Mouse (Mus musculus) right cerebral cortex, postnatal 36 days (tissue): ENCODE measurements around the gene Pax8.

Experiments used
- DNase-seq, 2 experiments: peaks; one replicate each; pipeline ENCODE4 v3.0.0; 2022; ENCODE audit warnings: low spot score in 2 of 2, mixed read lengths in 1 of 2

The Pax8 gene

DNA sequence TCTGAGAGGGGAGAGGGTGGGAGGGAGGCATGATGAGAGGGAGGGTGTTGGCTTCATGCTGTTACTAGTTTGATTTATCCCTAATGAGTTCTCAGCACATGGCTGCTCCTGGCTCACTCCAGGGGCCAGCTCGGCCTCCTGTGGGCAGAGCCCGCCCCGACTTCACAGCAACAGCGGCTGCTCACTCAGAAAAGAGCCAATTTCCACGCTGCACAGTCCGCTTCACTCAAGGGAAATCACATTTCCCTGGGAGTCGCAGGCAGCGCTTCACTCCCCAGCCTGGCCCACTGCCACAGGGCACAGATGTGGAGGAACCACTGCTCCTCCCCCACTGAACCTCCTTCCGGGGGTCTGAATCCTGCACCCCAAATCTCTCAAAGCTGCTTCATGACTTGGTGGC, 58.7 kb downstream of the Pax8 start:
- DNase-seq: no peak

DNA sequence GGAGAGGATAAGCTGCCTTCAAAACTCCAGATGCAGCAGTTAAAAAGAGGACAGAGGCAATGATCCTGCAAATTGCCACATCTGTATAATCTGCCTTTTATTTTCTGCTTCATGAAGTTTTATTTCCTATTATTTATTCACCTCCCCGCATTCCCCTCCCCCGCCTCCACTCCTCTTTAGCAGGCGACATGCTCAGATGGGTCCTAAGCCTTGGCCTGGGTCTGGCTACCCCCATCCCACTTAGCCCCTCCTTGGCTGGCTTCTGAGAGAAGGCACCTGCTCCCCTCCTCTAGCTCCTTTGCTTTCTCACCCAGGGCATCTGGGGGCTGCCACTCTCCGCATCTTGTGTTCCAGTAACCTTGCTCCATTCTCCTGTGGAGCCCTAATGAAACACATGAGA, 61.7 kb downstream of the Pax8 start:
- no peak for DNase-seq

DNA sequence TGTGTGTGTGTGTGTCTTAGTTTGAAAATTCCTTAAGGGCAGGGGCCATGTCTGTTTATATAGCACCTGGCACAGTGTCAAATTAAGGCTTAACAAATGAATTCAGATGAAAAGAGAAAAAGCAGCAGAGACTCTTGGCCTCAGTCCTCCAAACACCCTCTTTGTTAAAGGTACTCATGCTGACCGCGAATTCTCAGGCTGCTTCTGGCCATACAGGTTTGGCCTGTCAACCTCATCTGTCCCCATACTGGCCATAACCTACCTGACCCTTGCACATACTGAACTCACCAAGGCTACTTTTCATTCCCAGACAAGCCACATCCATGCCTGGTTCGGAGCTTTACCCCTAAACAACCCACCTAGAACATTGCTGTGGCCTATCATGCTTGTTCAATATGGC, 62.2 kb downstream of the Pax8 start:
- no peak for DNase-seq

DNA sequence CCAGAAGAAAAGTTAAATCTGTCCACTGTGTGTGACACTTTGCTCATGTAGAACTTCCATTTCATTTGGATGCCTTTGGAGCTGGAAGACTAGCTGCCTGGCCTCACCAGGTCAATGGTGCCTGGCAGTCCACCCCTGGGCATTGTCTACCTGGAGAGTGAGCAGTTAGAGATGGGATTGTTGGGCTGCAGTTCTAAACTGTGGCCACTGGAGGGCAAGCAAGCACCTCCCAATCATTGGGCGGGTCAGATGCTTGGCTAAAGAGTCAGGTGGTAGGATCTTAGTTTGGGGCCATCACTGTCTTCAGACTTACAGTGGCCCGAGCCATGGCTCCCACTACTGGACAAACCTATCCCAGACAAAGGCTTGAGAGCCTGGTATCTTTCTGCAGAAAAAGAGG, 66.2 kb downstream of the Pax8 start:
- peak; percentile 14 to 20 for DNase-seq

DNA sequence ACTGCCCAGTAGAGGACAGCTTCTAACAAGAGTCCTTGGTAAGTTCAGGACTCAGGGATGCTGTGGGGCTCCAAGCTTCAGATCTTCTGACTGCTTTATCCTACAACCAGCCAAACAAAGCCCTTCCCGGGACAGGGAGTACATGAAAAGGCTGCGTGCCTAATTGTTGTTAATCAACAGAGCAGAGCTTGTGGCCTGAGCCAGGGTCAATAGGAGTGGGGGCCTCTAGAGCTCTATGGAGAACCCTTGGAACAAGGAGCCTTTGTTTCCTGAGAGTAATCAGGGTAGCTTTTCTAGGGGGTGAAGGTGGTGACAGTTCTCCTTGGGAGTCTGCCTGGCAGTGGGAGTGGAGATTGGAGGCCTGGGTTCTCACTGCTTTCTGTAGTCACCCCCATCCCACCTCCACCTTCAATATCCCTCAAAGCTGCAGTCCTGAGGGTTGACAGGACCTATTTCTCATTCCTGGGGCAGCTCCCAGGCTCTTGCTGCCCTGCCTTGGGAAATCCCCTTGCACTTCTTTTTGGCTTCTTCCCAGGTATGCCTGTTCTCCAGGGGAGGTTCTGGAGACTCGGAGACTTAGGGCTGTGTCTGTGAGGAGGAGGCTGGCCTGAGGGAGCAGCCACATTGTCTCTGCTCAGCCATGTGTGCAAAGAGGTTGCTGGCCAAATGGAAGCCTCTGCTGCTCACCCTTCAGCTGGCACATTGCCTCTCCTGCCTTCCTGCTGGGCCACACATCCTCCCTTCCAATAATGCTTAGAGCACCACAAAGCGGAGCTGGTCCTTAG, 67.5 kb downstream of the Pax8 start:
- no peak for DNase-seq

DNA sequence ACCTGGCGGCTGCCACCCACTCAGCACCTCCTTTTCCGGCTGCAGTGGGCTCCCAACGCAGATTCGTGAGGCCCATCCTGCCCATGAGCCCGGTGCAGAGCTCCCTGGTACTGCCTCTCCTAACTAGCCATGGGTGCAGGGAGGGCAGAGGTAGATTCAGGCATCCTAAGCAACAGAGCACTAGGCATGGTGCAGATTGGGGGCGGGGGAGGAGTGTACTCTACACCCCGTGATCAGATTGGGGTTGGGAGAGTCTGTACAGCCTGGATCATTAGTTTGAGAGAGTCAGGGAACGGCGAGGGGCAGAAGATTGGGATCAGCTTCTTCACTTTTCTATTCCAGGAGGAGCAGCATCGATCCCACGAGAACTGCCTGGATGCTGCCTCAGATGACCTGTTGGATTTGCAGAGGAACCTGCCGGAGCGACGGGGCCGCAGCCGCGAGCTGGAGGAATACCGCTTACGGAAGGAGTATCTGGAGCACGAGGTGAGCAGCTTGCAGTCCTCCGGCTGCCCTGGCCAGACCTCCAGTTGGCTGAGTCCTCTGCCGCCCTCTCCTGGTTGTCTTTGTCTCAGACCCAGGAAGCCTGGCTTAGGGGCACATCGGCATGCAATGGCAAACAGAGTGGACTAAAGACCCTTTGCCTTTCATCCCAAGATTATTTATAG, 69.9 kb downstream of the Pax8 start:
- DNase-seq: peak in 1 of 2 experiments; percentile 20

DNA sequence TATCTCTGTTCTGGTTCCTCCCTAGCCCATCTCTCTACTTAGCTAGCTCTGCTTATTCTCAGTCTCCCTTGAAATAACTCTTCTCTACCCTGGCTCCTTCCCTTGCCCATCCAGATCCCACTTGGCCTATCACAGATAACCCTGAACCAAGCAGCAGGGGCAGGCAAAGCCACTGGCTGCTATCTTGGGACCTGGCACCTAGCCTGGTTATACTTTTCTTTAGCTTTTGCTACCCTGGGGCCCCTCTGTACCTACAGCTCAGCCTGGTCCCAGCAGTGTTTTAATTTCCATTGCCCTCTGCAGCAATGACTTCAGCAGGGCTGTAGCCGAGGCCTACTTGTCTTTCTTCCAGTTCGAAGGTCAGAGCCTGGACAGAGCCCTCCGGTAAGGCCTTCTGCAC, 74.7 kb downstream of the Pax8 start:
- DNase-seq: no peak

DNA sequence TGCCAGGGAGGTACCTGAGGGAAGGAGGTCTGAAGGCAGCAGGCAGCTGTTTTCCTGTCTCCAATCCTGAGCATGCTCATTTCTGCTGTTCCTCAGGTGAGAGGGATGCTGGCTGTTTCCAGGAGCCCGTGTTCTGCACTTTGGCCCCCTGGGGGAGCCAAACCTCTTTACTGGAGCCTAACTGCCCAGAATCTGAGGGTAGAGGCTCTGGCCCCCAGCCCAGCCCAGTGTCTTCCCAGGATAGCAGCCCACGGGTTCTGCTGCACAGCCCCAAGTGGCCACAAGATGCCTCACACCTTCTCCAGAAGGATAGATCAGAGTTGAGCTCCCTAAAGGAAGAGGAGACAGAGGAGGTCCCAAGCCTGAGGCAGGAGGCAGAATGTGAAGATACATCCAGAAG, 78.3 kb downstream of the Pax8 start:
- no peak for DNase-seq

DNA sequence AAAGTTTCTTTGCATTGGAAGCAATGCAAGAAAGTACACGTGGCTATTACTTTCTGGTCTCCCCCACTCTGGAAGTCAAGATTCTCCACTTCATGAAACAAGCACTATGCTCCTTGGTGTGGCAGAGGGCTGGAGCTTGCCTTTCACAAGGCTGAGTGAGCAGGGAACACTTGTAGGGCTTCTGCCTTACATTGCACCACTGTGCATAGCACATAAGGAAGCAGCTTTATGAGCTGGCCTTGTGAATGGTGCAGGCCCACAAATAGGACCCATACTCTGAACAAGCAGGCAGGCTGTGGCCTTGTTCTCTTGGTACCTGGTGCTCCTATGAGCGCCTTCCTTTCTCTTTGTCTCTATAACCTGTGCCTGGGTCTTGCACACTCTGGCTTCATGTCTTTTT, 82.1 kb downstream of the Pax8 start:
- DNase-seq: no peak

DNA sequence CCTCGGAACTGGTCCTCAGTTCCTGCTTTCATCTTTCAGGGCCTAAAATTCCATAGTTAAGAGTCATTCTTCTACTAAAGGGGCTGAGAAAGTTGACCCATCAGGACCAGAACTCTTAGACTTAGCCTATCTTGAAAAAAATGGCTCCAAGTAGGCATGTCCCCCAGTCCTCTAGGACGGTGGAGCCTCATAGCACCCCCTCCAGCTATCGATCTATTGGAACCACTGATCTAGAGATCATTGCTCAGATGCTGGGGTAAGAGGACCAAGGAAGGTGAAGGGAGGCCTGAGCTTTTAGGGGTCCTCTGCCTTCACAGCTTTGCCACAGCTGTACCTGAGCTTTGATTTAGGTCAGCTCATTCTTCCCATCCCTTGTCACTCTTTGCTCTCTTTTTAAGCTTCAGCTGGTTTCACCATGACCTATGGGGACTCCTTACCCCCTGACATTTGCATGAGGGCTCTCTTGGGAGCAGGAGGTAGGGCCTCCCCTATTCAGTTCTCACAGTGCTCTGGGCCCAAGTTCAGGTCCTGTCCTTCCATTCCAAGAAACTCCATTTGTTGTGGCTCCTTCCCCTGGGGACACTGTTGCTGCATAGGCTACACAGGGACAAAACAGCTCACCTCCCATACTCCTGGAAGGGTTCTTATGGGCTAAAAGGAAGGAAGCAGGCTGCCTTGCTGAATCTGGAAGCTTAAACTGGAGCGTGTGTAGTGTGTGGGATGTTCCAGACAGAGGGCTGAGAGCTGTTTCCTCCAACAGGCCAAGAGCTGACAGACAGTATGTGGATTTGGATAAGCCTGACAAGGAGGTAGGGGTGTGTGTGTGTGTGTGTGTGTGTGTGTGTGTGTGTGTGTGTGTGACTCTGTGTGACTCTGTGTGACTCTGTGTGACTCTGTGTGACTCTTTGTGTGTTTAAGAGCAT, 87.8 kb downstream of the Pax8 start:
- DNase-seq: peak; percentile 23 to 50

DNA sequence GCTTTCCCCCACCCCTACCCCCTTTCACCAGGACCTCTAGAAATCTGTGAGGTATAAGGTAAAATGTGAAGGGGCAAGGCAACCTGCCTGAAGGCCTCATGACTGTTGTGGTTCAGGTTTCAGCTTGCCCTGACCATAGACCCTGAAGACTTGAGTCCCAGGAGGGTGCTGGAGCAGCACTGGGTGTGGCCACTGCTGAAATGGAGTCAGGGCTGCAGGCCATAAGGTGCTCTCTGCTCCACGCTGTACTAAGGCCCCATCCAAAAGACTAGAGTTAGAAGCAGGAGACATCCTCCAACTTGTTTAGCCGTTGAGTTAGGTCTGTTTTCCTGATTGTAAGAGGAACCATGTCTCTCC, 88.5 kb downstream of the Pax8 start:
- no peak for DNase-seq

DNA sequence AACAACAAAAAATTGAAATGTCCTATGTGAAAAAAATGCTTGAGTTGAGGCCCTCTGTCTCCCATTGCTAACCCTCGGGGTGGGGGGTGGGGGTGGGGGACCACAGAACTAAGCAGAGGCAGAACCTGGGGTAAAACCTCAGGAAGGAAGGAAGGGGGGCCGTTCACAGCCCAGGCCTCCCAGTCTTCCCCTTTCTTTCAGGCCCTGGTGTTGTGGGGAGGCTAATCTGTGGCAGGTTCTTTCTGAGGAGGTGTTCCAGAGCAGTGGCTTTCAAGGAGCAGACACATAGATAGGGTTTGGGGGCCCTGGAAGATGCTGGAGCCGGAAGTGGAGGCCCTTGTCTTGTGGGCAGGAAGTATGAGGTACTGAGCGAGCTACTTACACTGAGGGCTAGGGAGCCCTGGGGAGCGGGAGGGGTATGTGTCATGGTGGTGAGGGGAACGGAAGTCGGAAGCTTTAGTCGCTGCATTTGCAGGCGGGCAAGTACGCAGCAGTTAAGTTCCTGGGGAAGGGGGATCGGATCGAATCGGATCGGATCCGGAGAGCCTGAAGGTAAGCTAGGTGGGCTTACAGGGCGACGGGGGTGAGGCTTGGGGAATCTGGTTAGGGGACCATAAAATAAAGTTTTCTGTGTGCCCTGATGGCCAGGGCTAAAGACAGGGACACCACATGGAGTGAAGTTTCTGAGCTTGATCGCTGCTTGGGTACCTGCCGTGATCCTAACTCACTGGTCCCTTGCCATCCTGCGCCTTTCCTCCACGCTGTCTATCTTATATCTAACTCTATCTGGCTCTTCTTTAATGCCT, 89.0 kb downstream of the Pax8 start:
- DNase-seq: no peak

DNA sequence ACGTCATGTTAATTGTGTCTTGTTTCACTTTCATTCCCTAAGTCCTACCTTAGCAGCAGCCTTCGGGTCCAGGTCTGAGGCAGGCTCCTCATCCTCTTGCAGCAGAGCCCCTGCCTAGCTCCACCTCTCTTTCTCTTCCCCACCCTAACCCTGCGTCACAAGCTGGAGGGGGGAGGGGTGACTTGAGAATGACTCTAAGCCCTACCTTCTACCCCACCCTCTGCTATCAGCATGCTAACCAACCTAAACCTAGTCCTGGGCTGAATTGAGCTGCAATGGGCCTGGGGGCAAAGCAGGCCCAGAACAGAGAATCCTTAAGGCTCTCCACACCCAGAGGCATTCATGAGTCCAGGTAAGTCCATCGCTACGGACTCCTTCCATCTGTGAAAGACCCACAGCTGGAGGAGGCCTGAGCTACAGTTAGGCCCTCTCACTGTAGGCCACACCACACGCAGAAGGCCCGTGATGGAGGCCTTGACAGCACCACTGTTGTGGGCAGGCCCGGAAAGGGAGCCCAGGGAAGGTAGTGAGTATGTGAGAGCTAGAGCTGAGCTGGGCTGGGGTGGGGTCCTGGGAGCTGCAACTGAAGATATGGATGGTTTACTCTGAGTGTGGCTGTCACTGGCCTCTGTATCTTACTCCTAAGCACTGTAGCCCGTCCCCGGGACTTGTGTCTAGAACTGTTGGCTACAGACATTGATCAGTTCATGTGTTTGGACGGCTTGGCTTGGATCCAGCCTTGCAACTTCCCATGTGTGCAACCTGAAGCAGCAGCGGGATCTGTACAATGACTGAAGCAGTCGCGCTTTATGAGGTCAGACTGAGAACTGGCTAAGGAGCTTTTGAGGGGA, 90.1 kb downstream of the Pax8 start:
- no peak for DNase-seq

DNA sequence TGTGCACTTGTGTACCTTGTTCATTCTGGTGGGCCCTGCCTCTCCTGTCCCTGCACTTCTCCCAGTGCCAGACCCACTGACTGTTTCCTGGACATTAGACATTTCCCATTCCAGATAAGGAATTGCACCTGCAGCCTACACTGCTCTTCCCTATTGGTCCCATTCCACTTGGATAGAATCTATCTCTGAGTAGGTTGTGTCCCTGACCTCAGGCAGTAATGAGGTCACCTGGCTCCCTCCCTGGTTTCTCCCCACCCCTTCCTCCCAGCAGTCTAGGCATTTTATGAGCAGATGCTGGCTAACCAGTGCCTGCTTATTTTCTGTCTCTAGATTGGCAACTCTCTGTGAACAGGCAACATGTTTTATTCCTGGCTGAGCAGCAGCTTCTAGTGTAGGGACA, 91.0 kb downstream of the Pax8 start:
- no peak for DNase-seq

DNA sequence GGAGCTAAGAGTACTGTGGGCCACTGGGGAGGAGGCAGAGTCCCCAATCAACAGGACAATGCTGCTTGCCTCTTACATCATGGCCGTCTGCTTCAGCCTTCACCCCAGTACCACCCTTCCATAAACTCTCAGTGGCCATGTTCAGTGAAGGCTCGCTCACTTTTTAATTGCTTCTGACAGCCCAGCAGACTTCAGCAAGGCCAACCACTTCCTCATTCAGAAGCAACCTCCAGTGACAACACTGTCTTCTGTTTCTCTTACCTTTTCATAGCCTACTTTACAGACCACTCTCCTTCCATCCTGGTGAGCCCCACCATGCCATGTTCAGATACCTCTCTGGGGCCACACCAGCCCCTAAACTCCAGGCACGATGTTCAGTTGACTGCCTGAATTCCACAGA, 91.8 kb downstream of the Pax8 start:
- no peak for DNase-seq

DNA sequence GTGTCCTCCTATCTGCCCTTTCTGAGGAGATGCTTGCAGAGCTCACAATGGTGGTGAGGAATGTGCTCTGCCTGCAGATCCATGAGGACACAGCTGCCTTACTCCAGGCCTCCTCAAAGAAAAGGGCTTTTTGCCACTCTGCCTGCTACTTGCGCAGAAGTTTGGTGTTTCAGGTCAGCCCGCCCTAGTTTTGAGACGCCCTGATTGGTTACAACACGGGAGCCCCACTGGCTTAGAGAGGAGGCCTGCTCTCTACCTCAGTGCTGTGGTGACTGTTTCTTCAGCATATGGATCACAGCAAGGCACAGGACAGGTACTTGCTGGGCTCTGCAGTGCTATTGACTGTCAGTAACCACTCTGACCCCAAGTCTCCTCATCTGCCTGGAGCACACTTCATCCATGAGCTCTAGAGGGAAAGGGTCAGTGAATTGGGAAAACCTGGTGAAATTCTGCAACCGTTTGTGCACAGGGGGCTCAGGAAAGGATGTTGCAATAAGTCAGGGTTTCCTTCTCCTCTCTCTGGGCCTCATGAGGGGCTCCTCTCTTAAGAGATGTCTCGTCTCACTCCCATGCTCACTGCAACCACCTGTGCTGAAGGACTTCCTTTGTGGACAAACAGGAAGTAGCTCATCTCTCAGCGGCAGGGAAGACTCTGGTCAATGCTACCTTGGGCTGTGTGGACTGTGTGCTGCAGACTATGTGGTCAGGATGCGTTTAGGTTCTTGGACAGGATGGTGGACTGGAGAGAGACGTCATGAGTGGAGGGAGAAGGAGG, 92.8 kb downstream of the Pax8 start:
- DNase-seq: no peak

DNA sequence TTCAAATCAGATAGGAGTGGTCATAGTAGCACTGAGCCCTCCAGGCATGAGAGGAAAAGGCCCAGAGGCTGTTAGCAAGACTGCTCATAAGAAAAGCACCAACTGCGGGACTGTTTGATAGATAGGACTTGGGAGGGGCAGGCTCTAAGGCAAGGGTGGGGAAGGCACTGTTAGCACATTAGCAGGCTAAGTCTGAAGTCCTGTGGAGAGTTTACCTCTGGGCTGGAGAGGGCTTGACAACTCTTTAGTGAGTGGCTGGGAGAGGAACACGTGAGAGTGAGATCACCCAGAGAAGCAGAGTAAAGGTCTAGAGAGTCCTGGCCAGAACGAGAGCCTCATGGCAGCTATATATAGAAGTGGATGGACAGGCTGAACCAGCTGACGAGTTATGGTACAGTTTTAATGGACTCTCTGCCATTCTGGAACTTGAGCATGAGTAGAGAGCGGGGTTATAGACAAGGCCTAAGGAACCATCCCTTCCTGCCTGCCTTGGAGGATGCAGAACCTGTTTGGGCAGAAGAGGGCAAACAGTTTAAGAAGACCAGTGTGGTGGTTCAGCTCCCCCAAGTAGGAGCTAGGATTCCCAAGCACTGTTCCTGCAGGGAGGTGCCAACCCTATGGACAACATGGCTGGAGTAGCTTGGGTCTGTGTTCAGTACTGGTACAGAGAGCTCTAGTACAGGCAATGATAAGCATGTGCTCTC, 96.5 kb downstream of the Pax8 start:
- DNase-seq: no peak
